Mouse (Mus musculus) cerebellum, postnatal 36 days (tissue): ENCODE data around the gene Hcn3.
A peak's percentile ranks its signal among the peaks of the same experiment; 100 is the strongest.

Experiments used
- DNase-seq, 2 experiments: peaks; one replicate each; pipeline ENCODE4 v3.0.0; 2021 to 2022; ENCODE audit warnings: mixed read lengths in 2 of 2

The Hcn3 gene

GRCm38 (mm10) chr3:89159616-89160344, at the start of gene Hcn3:
Gene Hcn3, minus strand, starts transcription at chr3:89160196.
- DNase-seq, result peak; percentile 47 to 65

DNA sequence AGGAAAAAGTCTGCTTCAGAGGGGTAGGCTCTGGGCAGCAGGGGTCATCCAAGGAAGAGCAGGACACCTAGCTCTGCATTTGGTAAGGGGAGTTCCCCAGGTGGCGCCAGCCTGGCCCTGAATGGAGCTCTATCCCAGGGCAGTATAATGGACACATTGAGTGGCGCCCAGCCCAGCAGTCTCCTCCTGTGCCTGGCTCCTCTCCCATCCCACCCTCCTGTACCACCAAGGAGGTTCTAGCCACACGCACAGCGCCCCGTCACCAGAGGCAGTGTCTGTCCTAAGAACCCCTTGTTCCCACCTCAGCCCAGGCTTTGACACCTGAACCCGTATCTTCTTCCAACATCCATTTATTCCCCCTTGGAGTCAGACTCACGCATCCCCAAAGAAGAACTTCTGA, 49.7 kb upstream of the Hcn3 start:
- DNase-seq, result no peak

DNA sequence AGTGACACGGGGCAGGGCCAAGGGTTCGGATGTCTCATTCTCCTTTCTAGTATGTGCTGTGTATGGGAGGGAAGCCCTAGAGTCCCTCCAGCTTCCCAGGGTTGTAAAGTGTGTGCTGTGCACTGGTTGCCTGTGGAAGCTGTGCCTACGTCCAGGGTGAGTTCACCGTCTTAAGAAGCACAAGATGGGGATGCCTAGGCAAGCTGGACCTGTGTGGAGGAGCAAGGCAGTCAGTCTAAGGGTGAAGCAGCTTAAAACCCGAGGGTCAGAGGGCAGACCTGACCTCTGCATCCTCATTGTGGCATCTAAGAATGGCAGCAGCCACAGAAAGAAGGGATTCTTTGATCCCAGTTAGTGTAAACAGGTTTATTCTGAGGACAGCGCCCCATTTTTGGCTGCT, 48.7 kb upstream of the Hcn3 start:
- no peak for DNase-seq

DNA sequence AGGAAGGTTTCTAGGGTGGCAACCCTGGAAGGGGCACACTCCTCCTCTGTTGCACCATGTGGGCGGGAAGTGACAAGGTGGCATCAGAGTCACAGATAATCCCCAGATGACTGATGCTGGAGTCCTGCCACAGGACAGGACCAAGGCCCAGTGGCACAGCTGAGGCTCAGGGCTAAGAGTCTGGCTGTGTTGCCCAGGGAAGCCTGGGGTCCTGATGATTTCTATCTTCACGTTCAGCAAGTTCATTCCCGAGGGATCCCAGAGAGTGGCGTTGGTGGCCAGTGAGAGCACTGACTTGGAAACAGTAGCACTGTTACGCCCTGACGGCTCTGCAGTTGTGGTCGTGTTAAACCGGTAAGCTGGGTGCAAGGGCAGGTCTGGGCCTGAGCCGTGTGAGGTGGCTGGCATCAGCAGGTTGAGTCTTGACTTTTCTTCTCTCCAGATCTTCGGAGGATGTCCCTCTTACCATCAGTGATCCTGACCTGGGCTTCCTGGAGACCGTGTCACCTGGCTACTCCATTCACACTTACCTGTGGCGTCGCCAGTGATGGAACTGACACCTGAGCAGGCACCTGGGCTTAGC, 48.2 kb upstream of the Hcn3 start:
- no peak for DNase-seq

GRCm38 (mm10) chr3:89206695-89207094, 46.7 kb upstream of the Hcn3 start:
- no peak for DNase-seq

DNA sequence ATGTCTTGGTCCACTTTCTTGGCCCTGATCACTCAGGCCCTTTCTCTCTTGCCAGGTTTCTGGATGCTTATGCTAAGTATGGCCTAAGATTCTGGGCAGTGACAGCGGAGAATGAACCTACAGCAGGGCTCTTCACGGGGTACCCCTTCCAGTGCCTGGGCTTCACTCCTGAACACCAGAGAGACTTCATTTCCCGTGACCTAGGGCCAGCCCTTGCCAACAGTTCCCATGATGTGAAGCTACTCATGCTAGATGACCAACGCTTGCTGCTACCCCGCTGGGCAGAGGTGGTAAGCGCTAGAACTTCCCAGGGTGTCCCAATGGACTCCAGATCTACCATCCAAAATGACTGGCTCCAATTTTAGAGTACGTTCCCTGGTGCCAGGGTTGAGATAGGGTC, 46.1 kb upstream of the Hcn3 start:
- DNase-seq, result no peak

DNA sequence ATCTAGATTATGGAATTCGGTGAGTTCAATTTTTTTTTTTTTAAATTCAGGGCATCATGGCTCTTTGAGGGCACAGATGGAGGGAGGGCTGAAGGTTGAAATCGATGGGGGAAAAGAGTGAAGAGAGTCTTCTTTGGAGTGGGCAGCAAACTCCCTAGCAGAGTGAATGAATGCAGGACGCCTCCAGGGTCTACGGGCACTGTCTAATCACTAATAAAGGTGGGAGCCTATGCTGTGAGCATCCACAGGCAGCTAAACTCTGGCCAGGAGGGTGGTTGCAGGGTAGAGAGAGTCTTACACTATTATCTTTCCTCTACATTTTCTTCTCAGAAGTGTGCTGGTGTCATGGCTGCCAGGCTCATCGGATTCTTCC, 43.1 kb upstream of the Hcn3 start:
- DNase-seq, result no peak

- peak; percentile 84 to 91 for DNase-seq
Observed at GRCm38 (mm10) chr3:89202253-89203141, 42.5 kb upstream of the Hcn3 start, which contains the start of gene Gba. Gene Gba, plus strand, starts transcription at chr3:89202928.

DNA sequence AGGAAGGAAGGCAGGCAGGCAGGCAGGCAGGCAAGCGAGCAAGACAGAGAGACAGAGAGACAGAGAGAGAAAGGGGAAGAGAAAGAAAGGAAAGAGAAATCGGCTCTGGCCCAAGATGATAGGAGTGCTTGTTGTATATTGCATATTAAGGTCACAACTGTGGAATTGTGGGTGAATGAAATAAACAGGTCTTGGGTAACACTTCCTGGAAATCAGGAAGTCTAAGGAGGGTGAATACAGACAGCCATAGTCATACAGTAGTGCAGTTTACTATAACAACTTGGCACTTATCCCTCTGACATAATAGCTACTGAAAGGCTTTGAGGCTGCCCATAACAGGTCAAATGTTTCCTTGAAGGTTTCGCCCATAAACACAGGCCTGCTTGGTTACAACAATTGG, 39.8 kb upstream of the Hcn3 start:
- no peak for DNase-seq

GRCm38 (mm10) chr3:89195979-89196877, 36.2 kb upstream of the Hcn3 start:
- peak; percentile 78 to 84 for DNase-seq

- no peak for DNase-seq
Observed at GRCm38 (mm10) chr3:89193853-89194252, 33.9 kb upstream of the Hcn3 start.

DNA sequence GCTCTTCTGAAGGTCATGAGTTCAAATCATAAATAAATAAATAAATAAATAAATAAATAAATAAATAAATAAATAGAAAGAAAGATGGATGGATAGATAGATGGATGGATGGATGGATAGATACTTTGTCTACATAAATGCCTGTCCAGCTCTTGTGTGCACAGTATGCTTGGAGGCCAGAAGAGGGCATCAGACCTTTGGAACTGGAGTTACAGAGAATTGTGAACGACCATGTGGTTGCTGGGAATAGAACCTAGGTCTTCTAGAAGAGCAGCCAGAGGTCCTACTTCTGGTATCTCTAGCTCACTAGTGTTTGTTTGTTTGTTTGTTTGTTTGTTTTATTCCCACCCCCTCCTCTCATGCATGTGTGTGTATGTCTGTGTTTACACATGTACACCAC, 33.4 kb upstream of the Hcn3 start:
- DNase-seq, result no peak

DNA sequence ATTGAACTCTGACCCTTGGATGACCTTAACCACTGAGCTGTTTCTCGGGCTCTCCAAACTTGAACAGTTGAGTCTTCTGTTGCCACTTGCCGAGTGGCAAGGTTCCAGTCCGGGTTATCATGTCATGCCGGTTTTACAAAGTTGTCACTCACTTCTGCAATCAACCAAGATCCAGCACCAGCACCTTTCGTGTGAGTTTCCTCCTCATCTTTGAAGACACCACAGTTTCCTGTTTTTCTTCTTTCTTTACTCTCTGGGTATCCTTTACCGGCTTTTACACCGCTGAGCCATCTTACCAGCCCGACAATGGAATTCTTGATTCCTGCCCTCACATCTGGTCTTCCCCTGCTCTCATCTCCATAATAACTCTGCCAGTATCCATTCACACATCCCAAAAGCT, 30.4 kb upstream of the Hcn3 start:
- DNase-seq, result no peak

- DNase-seq, result no peak
Observed at GRCm38 (mm10) chr3:89188478-89188875, 28.5 kb upstream of the Hcn3 start.

- DNase-seq, result no peak
Observed at GRCm38 (mm10) chr3:89187690-89188477, 27.9 kb upstream of the Hcn3 start.

DNA sequence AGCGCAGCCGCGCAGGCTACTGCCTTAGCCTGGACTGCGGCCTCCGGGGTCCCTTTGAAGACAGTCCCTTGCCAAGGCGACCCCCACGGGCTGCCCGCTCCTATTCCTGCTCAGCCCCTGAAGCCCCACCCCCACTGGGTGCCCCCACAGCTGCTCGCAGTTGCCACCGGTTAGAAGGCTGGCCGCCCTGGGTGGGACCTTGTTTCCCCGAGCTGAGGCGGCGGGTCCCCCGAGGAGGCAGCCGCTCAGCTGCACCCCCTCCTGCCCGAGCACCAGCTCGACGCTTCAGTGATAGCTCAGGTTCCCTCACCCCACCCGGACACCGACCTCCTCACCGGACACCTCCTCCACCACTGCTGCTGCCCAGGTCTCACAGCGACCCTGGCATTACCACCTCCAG, 27.2 kb upstream of the Hcn3 start:
- no peak for DNase-seq

DNA sequence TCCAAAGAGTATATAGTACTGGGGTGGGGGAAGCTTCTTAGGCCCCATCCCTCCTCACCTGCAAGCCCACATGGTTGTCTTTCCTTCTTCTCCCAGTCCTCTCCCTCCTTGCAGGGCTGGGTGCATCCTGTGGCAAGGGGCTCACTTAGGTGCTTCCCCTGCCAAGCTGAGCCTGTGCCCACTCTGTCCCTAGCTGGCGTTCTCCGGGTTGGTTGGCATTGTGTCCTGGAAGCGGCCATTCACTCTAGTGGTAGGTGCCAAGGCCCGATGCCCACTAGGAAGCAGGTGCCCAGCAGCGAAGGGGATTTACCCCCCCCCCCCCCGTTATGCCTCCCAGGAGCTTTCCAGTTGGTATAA, 23.9 kb upstream of the Hcn3 start:
- DNase-seq, result peak in 1 of 2 experiments; percentile 39

- peak; percentile 83 to 90 for DNase-seq
Observed at GRCm38 (mm10) chr3:89183058-89183958, 23.3 kb upstream of the Hcn3 start, which contains the start of gene Fam189b. Gene Fam189b, plus strand, starts transcription at chr3:89183143.

- DNase-seq, result no peak
Observed at GRCm38 (mm10) chr3:89182531-89183057, 22.6 kb upstream of the Hcn3 start.

GRCm38 (mm10) chr3:89181749-89182500, 21.9 kb upstream of the Hcn3 start:
- DNase-seq, result no peak
